Mouse (Mus musculus) forebrain, embryonic 14.5 days (tissue): ENCODE data around the gene Supt7l. TPM values are rescaled to one million over a fixed set of nuclear protein-coding genes. Genes with fewer than 3 reads are reported as not detected.
A peak's percentile ranks its signal among the peaks of the same experiment; 100 is the strongest.

Experiments used
- ATAC-seq: fragments of 200-750 bp; cut with Nextera tagmentation; 2 replicates; pipeline ENCODE4 v1.8.0; 2017; ENCODE audit warnings: mild to moderate bottlenecking, moderate library complexity
- DNase-seq: peaks from one replicate; pipeline ENCODE4 v3.0.0-alpha.2; 2015; ENCODE audit warnings: low spot score
- H3K27ac ChIP-seq: fragments of 300-500 bp; sonication (generic); 2 replicates; pipeline ENCODE4 v1.5.1; 2014; ENCODE audit warnings: low read depth, mild to moderate bottlenecking, control low read depth, low read length, moderate library complexity
- H3K27me3 ChIP-seq: fragments of 300-500 bp; sonication (generic); replicated peaks from 2 replicates; pipeline ENCODE4 v1.6.1; 2014; ENCODE audit warnings: low read length, control low read depth, mixed read lengths; ENCODE audit not compliant: control insufficient read depth, insufficient read depth
- H3K36me3 ChIP-seq: fragments of 300-500 bp; sonication (generic); 2 replicates; pipeline ENCODE4 v1.6.1; 2014; ENCODE audit warnings: low read length, control low read depth; ENCODE audit not compliant: control insufficient read depth, insufficient read depth
- H3K4me1 ChIP-seq: fragments of 300-500 bp; sonication (generic); 2 replicates; pipeline ENCODE4 v1.6.1; 2014; ENCODE audit warnings: antibody characterized with exemption, low read length, control low read depth; ENCODE audit not compliant: control insufficient read depth, insufficient read depth
- H3K4me2 ChIP-seq: fragments of 300-500 bp; sonication (generic); 2 replicates; pipeline ENCODE4 v1.6.1; 2014; ENCODE audit warnings: mild to moderate bottlenecking, control low read depth, low read length
- H3K4me3 ChIP-seq: fragments of 300-500 bp; sonication (generic); 2 replicates; pipeline ENCODE4 v1.5.1; 2014; ENCODE audit warnings: low read depth, low read length, control low read depth
- H3K9ac ChIP-seq: fragments of 300-500 bp; sonication (generic); 2 replicates; pipeline ENCODE4 v1.6.1; 2014; ENCODE audit warnings: mild to moderate bottlenecking, low read length, control low read depth, moderate library complexity
- H3K9me3 ChIP-seq: fragments of 300-500 bp; sonication (generic); replicated peaks from 2 replicates; pipeline ENCODE4 v1.6.1; 2016; ENCODE audit warnings: low read length, control low read depth, mixed read lengths; ENCODE audit not compliant: control insufficient read depth
- WGBS: fragments of 180-500 bp; shearing (Covaris S2); extraction: QIAGEN DNeasy Blood & Tissue Kit; methylation state at CpG from one replicate; pipeline ENCODE4 v1.1.7; 2014; 5-methylcytosine and 5-hydroxymethylcytosine counted together
- polyA plus RNA-seq: library from polyadenylated mRNA; unstranded; fragments of >200 nt; fragmentation: Nextera tagmentation; extraction: Ambion mirVana; gene quantifications from 2 replicates; pipeline ENCODE4 v1.2.1, GENCODE M21; 2014

Supt7l gene
- polyA plus RNA-seq, 1 experiment from 2014 or later: 10.0 TPM

GRCm38 (mm10) chr5:31520556-31520955 is 7.1 kb downstream of the Supt7l start:
- 96% methylated on average over 6 of the region's 6 CpGs for WGBS
- Histone ChIP-seq H3K4me2 (no peak overlapping the region), H3K4me1 (peaks cover 2% of the 10 kb centered on the region), H3K9me3 (no peaks in the 10 kb centered on the region), H3K27ac (no peak overlapping the region), H3K27me3 (no peaks in the 10 kb centered on the region), H3K4me3 (no peak overlapping the region), H3K9ac (no peak overlapping the region), H3K36me3 (peaks cover 66% of the 10 kb centered on the region)
- DNase-seq (no peak), ATAC-seq (no peak)

DNA sequence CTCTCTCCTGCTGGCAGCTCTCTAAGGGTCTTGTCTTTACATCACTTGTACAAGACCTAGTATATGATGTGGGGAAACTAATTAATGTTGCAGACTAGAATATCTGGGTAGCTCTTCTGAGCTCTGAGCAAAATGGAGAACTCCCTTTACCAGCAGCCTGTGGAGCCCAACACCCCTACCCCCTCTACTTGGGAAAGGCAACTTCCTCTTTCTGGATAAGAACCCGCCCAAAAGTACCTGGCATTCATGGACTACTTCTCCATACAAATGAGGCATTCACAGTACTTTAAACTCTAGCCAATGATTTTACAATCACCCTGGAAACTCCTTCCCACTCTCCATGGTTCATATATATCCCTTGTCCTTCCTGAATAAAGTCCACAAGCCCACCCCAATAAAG is 15.1 kb downstream of the Supt7l start:
- 90% methylated on average over 1 of the region's 1 CpGs for WGBS
- H3K9ac ChIP-seq: no peak overlapping the region
- no peaks in the 10 kb centered on the region for H3K4me1 ChIP-seq
- peaks cover 85% of the 10 kb centered on the region for H3K36me3 ChIP-seq
- H3K4me3 ChIP-seq: no peak overlapping the region
- DNase-seq (no peak), ATAC-seq (no peak)
- no peak overlapping the region for H3K4me2 ChIP-seq
- no peaks in the 10 kb centered on the region for H3K27me3 ChIP-seq
- no peak overlapping the region for H3K27ac ChIP-seq
- H3K9me3 ChIP-seq: no peaks in the 10 kb centered on the region

DNA sequence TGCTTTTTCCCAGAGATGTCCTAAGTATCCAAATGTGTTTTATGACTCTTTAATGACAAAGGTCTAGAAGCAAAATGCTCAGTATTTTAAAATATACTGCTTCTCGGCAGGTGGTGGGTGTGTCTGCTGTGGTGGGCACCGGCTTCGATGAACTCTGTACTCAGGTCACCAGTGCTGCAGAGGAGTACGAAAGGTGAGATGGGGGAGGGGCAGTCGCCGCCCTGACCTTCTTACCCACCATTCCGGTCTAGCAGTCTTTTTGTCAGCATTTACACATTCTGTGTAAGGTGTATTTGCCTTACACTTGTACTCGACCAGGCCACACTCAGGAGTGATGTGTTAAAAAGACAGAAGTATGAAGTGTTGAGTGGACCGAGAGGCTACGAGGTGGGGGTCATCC is 22.8 kb downstream of the Supt7l start:
- H3K4me2 ChIP-seq: no peak overlapping the region
- no peak for DNase-seq
- 96% methylated on average over 10 of the region's 10 CpGs for WGBS
- no peaks in the 10 kb centered on the region for H3K27me3 ChIP-seq
- H3K27ac ChIP-seq: no peak overlapping the region
- H3K9ac ChIP-seq: no peak overlapping the region
- no peaks in the 10 kb centered on the region for H3K9me3 ChIP-seq
- peaks cover 87% of the 10 kb centered on the region for H3K36me3 ChIP-seq
- ATAC-seq: no peak
- H3K4me3 ChIP-seq: no peak overlapping the region
- H3K4me1 ChIP-seq: no peaks in the 10 kb centered on the region

DNA sequence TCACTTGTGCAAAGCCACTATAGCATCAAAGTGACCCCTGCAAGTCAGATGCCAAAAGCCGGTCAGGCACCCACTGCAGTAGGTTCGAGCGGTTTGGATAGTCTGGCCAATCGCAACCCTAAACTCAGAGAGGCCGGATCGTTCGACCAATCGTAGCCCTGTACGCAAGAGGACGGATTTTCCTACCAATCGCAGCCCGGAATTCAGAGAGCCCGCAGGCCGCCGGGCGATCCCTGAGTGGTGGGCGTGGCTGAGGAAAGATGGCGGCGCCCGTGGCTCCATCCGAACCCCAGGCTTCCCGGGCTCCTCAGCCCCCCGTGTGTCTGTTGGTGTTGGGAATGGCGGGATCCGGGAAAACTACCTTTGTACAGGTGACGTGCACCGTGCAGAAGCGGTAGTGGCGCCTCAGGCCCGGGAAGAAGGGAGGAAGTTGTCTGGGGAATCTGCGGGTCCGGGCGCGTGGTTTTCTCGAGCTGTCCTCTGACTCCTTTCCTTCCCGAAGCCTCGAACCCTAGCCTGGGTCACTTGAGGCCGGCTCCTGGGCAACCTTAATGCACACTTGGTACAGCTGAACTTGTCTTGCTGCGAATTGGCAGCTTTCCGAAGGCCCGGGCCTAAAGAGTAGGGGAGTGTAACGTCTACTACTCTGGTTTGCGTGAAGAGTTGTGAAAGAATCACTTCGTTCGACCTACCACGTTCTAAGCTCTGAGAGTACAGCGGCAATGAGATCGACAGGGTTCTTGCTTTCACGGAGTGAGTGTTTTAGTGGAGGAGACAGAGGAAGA is 32.9 kb downstream of the Supt7l start, which contains the start of gene Gpn1:
TSS of gene Gpn1 (plus strand) at position 229 of the 785 bp plus-strand sequence.
- H3K36me3 ChIP-seq: peaks cover 31% of the 10 kb centered on the region
- under 1% methylated on average over 48 of the region's 49 CpGs for WGBS
- H3K4me3 ChIP-seq: peak within 1 kb of the TSS; percentile 76
- DNase-seq (peak; percentile 97), ATAC-seq (peak; percentile 100)
- no peak within 1 kb of the TSS for H3K27ac ChIP-seq
- no peaks in the 10 kb centered on the region for H3K27me3 ChIP-seq
- H3K9ac ChIP-seq: peak within 1 kb of the TSS; percentile 73
- H3K9me3 ChIP-seq: no peaks in the 10 kb centered on the region
- H3K4me1 ChIP-seq: peaks cover 4% of the 10 kb centered on the region; the same call in 1 of the 2 replicates
- peak within 1 kb of the TSS; percentile 79 for H3K4me2 ChIP-seq

- Histone ChIP-seq H3K9me3 (no peaks in the 10 kb centered on the region), H3K9ac (no peak overlapping the region), H3K4me2 (no peak overlapping the region), H3K27me3 (no peaks in the 10 kb centered on the region), H3K4me1 (peaks cover 4% of the 10 kb centered on the region; the same call in 1 of the 2 replicates), H3K4me3 (no peak overlapping the region), H3K27ac (no peak overlapping the region), H3K36me3 (peaks cover 9% of the 10 kb centered on the region)
- WGBS: 53% methylated on average over 1 of the region's 1 CpGs
- no peak for ATAC-seq
- DNase-seq: no peak
Measured at GRCm38 (mm10) chr5:31492031-31492430, 35.6 kb downstream of the Supt7l start.

DNA sequence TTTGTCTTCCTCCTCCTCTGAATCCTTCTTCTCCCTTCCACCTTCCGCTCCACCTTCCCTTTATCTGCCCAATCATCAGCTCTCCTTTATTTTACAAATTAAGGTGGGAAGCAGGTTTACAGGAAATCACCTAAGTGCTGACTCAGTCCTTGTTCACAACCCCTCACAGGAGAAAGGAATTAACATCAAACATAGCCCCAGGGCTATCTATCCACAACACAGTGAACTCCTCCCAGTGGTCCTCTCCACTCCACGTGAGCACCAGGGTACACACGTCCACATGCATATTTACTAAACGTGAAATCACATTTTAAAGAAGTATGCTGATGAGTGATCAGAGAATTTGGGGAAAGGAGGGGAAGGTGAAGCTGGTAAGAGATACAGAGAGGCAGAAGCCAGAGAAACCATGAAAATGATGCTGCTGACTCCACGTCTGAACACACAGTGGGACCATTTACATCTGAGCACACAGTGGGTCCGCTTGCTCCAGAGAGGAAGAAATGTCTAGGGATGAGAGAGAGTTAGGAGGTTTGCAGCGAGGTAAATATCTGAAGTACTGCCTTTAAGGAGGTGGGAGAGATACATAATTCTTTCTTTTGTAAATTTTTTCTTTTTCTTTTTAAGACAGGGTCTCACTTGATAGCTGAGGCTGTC is 38.4 kb downstream of the Supt7l start:
- H3K9ac ChIP-seq: no peak overlapping the region
- no peak for ATAC-seq
- no peaks in the 10 kb centered on the region for H3K4me1 ChIP-seq
- H3K27me3 ChIP-seq: no peaks in the 10 kb centered on the region
- no peaks in the 10 kb centered on the region for H3K9me3 ChIP-seq
- 70% methylated on average over 7 of the region's 7 CpGs for WGBS
- no peaks in the 10 kb centered on the region for H3K36me3 ChIP-seq
- H3K4me3 ChIP-seq: no peak overlapping the region
- H3K27ac ChIP-seq: no peak overlapping the region
- DNase-seq: no peak
- no peak overlapping the region for H3K4me2 ChIP-seq

GRCm38 (mm10) chr5:31487889-31488288 is 39.7 kb downstream of the Supt7l start:
- ATAC-seq (no peak), DNase-seq (no peak)
- no peaks in the 10 kb centered on the region for H3K4me1 ChIP-seq
- H3K36me3 ChIP-seq: no peaks in the 10 kb centered on the region
- H3K4me3 ChIP-seq: no peak overlapping the region
- WGBS: 94% methylated on average over 3 of the region's 3 CpGs
- H3K27me3 ChIP-seq: no peaks in the 10 kb centered on the region
- no peak overlapping the region for H3K9ac ChIP-seq
- H3K9me3 ChIP-seq: no peaks in the 10 kb centered on the region
- H3K27ac ChIP-seq: no peak overlapping the region
- no peak overlapping the region for H3K4me2 ChIP-seq

DNA sequence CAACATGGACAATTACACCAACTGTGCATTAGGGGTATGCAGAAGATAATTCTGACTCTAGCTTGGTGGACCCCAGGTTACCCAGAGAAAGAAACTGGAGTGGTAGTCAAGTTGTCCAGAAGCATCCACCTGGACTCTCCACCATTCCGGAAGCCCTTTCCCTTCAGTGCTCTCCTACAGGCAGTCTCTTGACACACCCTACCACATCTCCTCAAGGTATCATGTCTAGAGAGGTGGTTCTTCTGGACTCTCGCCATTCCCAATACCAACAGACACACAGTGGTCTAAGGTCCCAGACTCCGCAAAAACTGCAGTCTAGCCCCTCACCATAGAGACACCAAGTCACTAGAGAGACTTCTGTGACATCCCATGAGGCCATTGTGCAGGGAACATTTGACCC is 42.2 kb downstream of the Supt7l start, which contains the start of gene 4930548H24Rik:
TSS of gene 4930548H24Rik (plus strand) at position 301 of the 400 bp plus-strand sequence.
- 99% methylated on average over 3 of the region's 3 CpGs for WGBS
- Histone ChIP-seq H3K4me3 (no peak within 1 kb of the TSS), H3K4me1 (no peaks in the 10 kb centered on the region), H3K27ac (no peak within 1 kb of the TSS), H3K36me3 (peaks cover 20% of the 10 kb centered on the region), H3K27me3 (no peaks in the 10 kb centered on the region), H3K4me2 (no peak within 1 kb of the TSS), H3K9me3 (no peaks in the 10 kb centered on the region), H3K9ac (no peak within 1 kb of the TSS)
- DNase-seq (no peak), ATAC-seq (no peak)

DNA sequence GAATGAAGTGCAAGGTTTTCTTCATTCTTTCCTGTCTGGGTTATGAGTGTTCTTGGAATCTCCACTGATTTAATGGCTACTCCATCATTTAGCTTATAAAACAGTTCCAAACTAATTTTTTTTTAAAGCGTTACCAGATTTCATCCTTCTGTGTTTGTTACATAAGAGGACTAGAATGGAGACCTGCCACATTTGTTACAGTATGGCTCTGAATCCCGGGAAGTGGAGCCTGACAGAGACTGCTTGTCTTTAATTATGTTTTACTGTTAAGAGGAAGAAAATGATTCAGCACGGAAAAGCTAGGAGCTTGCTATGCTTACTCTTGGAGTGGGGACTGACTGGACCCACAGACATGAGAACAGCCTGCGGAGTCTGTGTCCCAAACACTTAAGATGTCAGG is 47.1 kb downstream of the Supt7l start:
- DNase-seq (no peak), ATAC-seq (no peak)
- Histone ChIP-seq H3K27me3 (no peaks in the 10 kb centered on the region), H3K27ac (no peak overlapping the region), H3K4me1 (no peaks in the 10 kb centered on the region), H3K9me3 (no peaks in the 10 kb centered on the region), H3K9ac (no peak overlapping the region), H3K4me3 (no peak overlapping the region), H3K4me2 (no peak overlapping the region), H3K36me3 (peaks cover 69% of the 10 kb centered on the region)
- WGBS: 93% methylated on average over 4 of the region's 4 CpGs
